In the genomic region with DNA sequence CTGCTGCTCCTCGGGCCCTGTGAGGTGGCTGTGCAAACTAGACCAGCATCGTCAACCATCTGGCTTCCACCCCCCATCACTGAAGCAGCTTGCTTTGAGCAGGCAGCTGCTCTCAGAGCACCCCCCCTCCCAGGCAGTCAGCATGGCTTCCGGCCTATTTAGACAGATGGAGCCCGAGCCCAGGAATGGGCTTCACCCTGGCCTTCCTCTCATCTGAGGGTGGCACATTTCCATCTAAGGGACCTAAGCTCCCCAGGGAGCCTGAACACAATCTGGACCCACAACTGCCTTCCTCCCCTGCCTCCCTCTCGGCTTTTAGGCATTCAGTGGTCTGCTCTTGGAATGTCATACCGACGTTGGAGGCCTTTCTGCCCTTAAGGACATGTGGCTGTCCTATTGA, we compare ENCODE assay signal across 15 mouse cellular contexts. TPM values are rescaled to one million over a fixed set of nuclear protein-coding genes. Genes with fewer than 3 reads are reported as not detected.
DNase-seq lines count a peak whose midpoint lies in the region; ATAC-seq and TF ChIP-seq lines count a peak whose summit lies in the region.
"Had no signal": no experiment of that assay in that cellular context is flagged by ENCODE, and none has a peak within 500 bp of the region (broad histone marks: within the 10 kb centered on the region; RNA-seq: fewer than 3 reads in every experiment).

No protein-coding gene starts in this region.

- no peak overlapping the region for H3K27ac ChIP-seq in embryonic facial prominence, embryonic 14.5 days (replicated peaks; ENCODE audit: low read depth, low read length)
- no peak overlapping the region for H3K27ac ChIP-seq in embryonic facial prominence, embryonic 10.5 days (replicated peaks)
- peak overlapping the region; percentile 66 for H3K27ac ChIP-seq in hindbrain, postnatal 0 days
- no peak overlapping the region for H3K27ac ChIP-seq in kidney, embryonic 15.5 days
- H3K27ac ChIP-seq: limb, embryonic 15.5 days; macrophage; stomach, embryonic 15.5 days had no signal

- WGBS in embryonic facial prominence, embryonic 14.5 days: 62% methylated on average over 7 of the region's 7 CpGs
- 71% methylated on average over 7 of the region's 7 CpGs for WGBS in embryonic facial prominence, embryonic 10.5 days
- WGBS in hindbrain, postnatal 0 days: 41% methylated on average over 7 of the region's 7 CpGs
- 71% methylated on average over 7 of the region's 7 CpGs for WGBS in kidney, embryonic 15.5 days

- H3K9ac ChIP-seq in embryonic facial prominence, embryonic 14.5 days (ENCODE audit: low read depth, low read length): no peak overlapping the region
- H3K9ac ChIP-seq in hindbrain, postnatal 0 days (replicated peaks; ENCODE audit: low read length): no peak overlapping the region
- H3K9ac ChIP-seq in kidney, embryonic 15.5 days: no peak overlapping the region
- H3K9ac ChIP-seq: limb, embryonic 15.5 days; stomach, embryonic 15.5 days had no signal

- H3K36me3 ChIP-seq in embryonic facial prominence, embryonic 14.5 days (ENCODE audit: control insufficient read depth, insufficient read depth, low read length): no peaks in the 10 kb centered on the region
- no peaks in the 10 kb centered on the region for H3K36me3 ChIP-seq in embryonic facial prominence, embryonic 10.5 days (replicated peaks)
- H3K36me3 ChIP-seq in hindbrain, postnatal 0 days (ENCODE audit: insufficient read depth, low read length): no peaks in the 10 kb centered on the region
- H3K36me3 ChIP-seq in kidney, embryonic 15.5 days: no peaks in the 10 kb centered on the region
- H3K36me3 ChIP-seq: limb, embryonic 15.5 days; stomach, embryonic 15.5 days had no signal

- intact Hi-C loops in left cerebral cortex, postnatal 4 days (cut with DNase I): no loop called here

- DNase-seq in embryonic facial prominence, embryonic 14.5 days (ENCODE audit: low spot score): no peak
- no peak for DNase-seq in embryonic facial prominence, embryonic 10.5 days (ENCODE audit: low spot score)
- DNase-seq in cerebellum, adult 18-20 months: peak; percentile 77 to 79
- DNase-seq in hindbrain, postnatal 0 days (ENCODE audit: low spot score): peak; percentile 78
- DNase-seq in left cerebral cortex, postnatal 4 days: peak; percentile 86
- no peak for DNase-seq in kidney, adult 11 months
- DNase-seq: kidney, adult 18-20 months had no signal

- no peak for TF ChIP-seq CTCF in hindbrain, postnatal 0 days (IDR thresholded peaks at IDR 0.05; ENCODE audit: low read depth)

- H3K4me2 ChIP-seq in embryonic facial prominence, embryonic 14.5 days (ENCODE audit: low read depth, low read length): no peak overlapping the region
- H3K4me2 ChIP-seq in hindbrain, postnatal 0 days (ENCODE audit: low read depth, low read length): no peak overlapping the region
- no peak overlapping the region for H3K4me2 ChIP-seq in kidney, embryonic 15.5 days
- H3K4me2 ChIP-seq: heart, embryonic 11.5 days; limb, embryonic 15.5 days; stomach, embryonic 15.5 days had no signal

- no peaks in the 10 kb centered on the region for H3K9me3 ChIP-seq in embryonic facial prominence, embryonic 14.5 days (ENCODE audit: control insufficient read depth, low read length)
- H3K9me3 ChIP-seq in embryonic facial prominence, embryonic 10.5 days: no peaks in the 10 kb centered on the region
- H3K9me3 ChIP-seq in hindbrain, postnatal 0 days (ENCODE audit: low read length): no peaks in the 10 kb centered on the region
- H3K9me3 ChIP-seq in kidney, embryonic 15.5 days (replicated peaks): no peaks in the 10 kb centered on the region
- H3K9me3 ChIP-seq: limb, embryonic 15.5 days; stomach, embryonic 15.5 days had no signal

- no peaks in the 10 kb centered on the region for H3K27me3 ChIP-seq in embryonic facial prominence, embryonic 14.5 days (replicated peaks; ENCODE audit: control insufficient read depth, insufficient read depth, low read length)
- H3K27me3 ChIP-seq in embryonic facial prominence, embryonic 10.5 days (replicated peaks; ENCODE audit: low read depth, poor library complexity, severe bottlenecking): no peaks in the 10 kb centered on the region
- no peaks in the 10 kb centered on the region for H3K27me3 ChIP-seq in hindbrain, postnatal 0 days (ENCODE audit: insufficient read depth, low read length)
- no peaks in the 10 kb centered on the region for H3K27me3 ChIP-seq in kidney, embryonic 15.5 days
- H3K27me3 ChIP-seq: limb, embryonic 15.5 days; stomach, embryonic 15.5 days had no signal

- peak; percentile 44; the same call in 1 of the 2 replicates for ATAC-seq in embryonic facial prominence, embryonic 14.5 days (ENCODE audit: low read depth)
- ATAC-seq in hindbrain, postnatal 0 days: peak; percentile 48
- ATAC-seq in kidney, embryonic 15.5 days (replicated peaks; ENCODE audit: low FRiP score): no peak
- no peak for ATAC-seq in monocyte, adult 5-6 weeks (replicated peaks; ENCODE audit: insufficient number of reproducible peaks, low FRiP score, low TSS enrichment, poor library complexity, severe bottlenecking)

- no peaks in the 10 kb centered on the region for H3K4me1 ChIP-seq in embryonic facial prominence, embryonic 14.5 days (ENCODE audit: control insufficient read depth, insufficient read depth, low read length)
- H3K4me1 ChIP-seq in embryonic facial prominence, embryonic 10.5 days: peaks cover 8% of the 10 kb centered on the region; the same call in 1 of the 2 replicates
- peaks cover 27% of the 10 kb centered on the region for H3K4me1 ChIP-seq in hindbrain, postnatal 0 days (ENCODE audit: insufficient read depth, low read length)
- H3K4me1 ChIP-seq in kidney, embryonic 15.5 days: no peaks in the 10 kb centered on the region
- H3K4me1 ChIP-seq: stomach, embryonic 15.5 days had no signal

- H3K4me3 ChIP-seq in embryonic facial prominence, embryonic 14.5 days (ENCODE audit: low read depth, low read length): no peak overlapping the region
- no peak overlapping the region for H3K4me3 ChIP-seq in embryonic facial prominence, embryonic 10.5 days
- no peak overlapping the region for H3K4me3 ChIP-seq in hindbrain, postnatal 0 days (ENCODE audit: low read length)
- H3K4me3 ChIP-seq in kidney, embryonic 15.5 days (replicated peaks): no peak overlapping the region
- H3K4me3 ChIP-seq: erythroblast, embryonic 14.5 days; limb, embryonic 15.5 days; stomach, embryonic 15.5 days had no signal

RNA-seq across cellular contexts. Expression of gene Tmem63c, which starts 22.1 kb away (rescaled TPM):
- 0.74 and 1.4 TPM in 2 replicates for polyA plus RNA-seq in embryonic facial prominence, embryonic 14.5 days (2014; fragmentation: Nextera tagmentation; extraction: Ambion mirVana)
- 0.13 and 0.25 TPM in 2 replicates for polyA plus RNA-seq in embryonic facial prominence, embryonic 10.5 days (2016; fragmentation: Nextera tagmentation; extraction: Ambion mirVana)
- 23.3 and 25.7 TPM in 2 replicates for total RNA-seq in hindbrain, postnatal 0 days (2014; rRNA removed)
- polyA plus RNA-seq in hindbrain, postnatal 0 days (2015; fragmentation: Nextera tagmentation; extraction: Ambion mirVana): 7.9 and 8.6 TPM in 2 replicates
- total RNA-seq in left cerebral cortex, postnatal 4 days (2021): 10 to 100 TPM; 29.5 to 30.1 TPM
- polyA plus RNA-seq in kidney, embryonic 15.5 days (2015; fragmentation: Nextera tagmentation; extraction: Ambion mirVana): 0.06 and 0.10 TPM in 2 replicates
- not detected in 3 replicates for total RNA-seq in monocyte, adult 5-6 weeks (2017)
- total RNA-seq: neutrophil, adult 5-6 weeks had no signal
- polyA plus RNA-seq: erythroblast, embryonic 14.5 days; heart, embryonic 11.5 days; limb, embryonic 15.5 days; macrophage had no signal

RNA-seq across cellular contexts. Expression of gene Zdhhc22, which starts 53.0 kb away (rescaled TPM):
- 2.3 and 3.2 TPM in 2 replicates for polyA plus RNA-seq in embryonic facial prominence, embryonic 14.5 days (2014; fragmentation: Nextera tagmentation; extraction: Ambion mirVana)
- polyA plus RNA-seq in embryonic facial prominence, embryonic 10.5 days (2016; fragmentation: Nextera tagmentation; extraction: Ambion mirVana): 0.05 and 0.06 TPM in 2 replicates
- total RNA-seq in hindbrain, postnatal 0 days (2014; rRNA removed): 38.6 and 39.4 TPM in 2 replicates
- 21.8 and 25.2 TPM in 2 replicates for polyA plus RNA-seq in hindbrain, postnatal 0 days (2015; fragmentation: Nextera tagmentation; extraction: Ambion mirVana)
- 10 to 100 TPM; 15.8 to 19.0 TPM for total RNA-seq in left cerebral cortex, postnatal 4 days (2021)
- 0.08 TPM in 1 of 2 replicates, not detected in the other for polyA plus RNA-seq in kidney, embryonic 15.5 days (2015; fragmentation: Nextera tagmentation; extraction: Ambion mirVana)
- 0.38 TPM in 1 of 3 replicates, not detected in the others for total RNA-seq in monocyte, adult 5-6 weeks (2017)
- total RNA-seq: neutrophil, adult 5-6 weeks had no signal
- polyA plus RNA-seq: erythroblast, embryonic 14.5 days; heart, embryonic 11.5 days; limb, embryonic 15.5 days; macrophage had no signal

RNA-seq across cellular contexts. Expression of gene Ngb, which starts 59.1 kb away (rescaled TPM):
- polyA plus RNA-seq in embryonic facial prominence, embryonic 14.5 days (2014; fragmentation: Nextera tagmentation; extraction: Ambion mirVana): 0.24 and 0.33 TPM in 2 replicates
- 0.12 and 0.18 TPM in 2 replicates for polyA plus RNA-seq in embryonic facial prominence, embryonic 10.5 days (2016; fragmentation: Nextera tagmentation; extraction: Ambion mirVana)
- 9.3 and 11.8 TPM in 2 replicates for total RNA-seq in hindbrain, postnatal 0 days (2014; rRNA removed)
- 9.1 and 9.4 TPM in 2 replicates for polyA plus RNA-seq in hindbrain, postnatal 0 days (2015; fragmentation: Nextera tagmentation; extraction: Ambion mirVana)
- total RNA-seq in left cerebral cortex, postnatal 4 days (2021): 1 to 10 TPM; 4.7 to 5.5 TPM
- polyA plus RNA-seq in kidney, embryonic 15.5 days (2015; fragmentation: Nextera tagmentation; extraction: Ambion mirVana): 0.69 and 0.74 TPM in 2 replicates
- not detected in 3 replicates for total RNA-seq in monocyte, adult 5-6 weeks (2017)
- total RNA-seq: neutrophil, adult 5-6 weeks had no signal
- polyA plus RNA-seq: erythroblast, embryonic 14.5 days had no signal

Comparison
In these comparisons a context has a peak if more than half of its experiments do, and no peak if none do; other contexts are left out.
1. ATAC-seq: peak in embryonic facial prominence, embryonic 14.5 days (single experiment) and hindbrain, postnatal 0 days (single experiment); none in kidney, embryonic 15.5 days (single experiment) and monocyte, adult 5-6 weeks (single experiment).
2. DNase-seq: peak in cerebellum, adult 18-20 months (2 of 2), hindbrain, postnatal 0 days (single experiment) and left cerebral cortex, postnatal 4 days (single experiment); none in embryonic facial prominence, embryonic 14.5 days (single experiment), embryonic facial prominence, embryonic 10.5 days (single experiment) and kidney, adult 11 months (single experiment).